Mouse (Mus musculus): Measurements from ENCODE around the gene Cox8a.
A peak's percentile ranks its signal among the peaks of the same experiment; 100 is the strongest.

Gene Cox8a

GRCm38 (mm10) chr19:7182273-7182949, 35.0 kb downstream of the Cox8a start:
- peak; percentile 79 for DNase-seq

- DNase-seq, result no peak
Observed at GRCm38 (mm10) chr19:7181496-7181895, 35.9 kb downstream of the Cox8a start.

- DNase-seq, result no peak
Observed at GRCm38 (mm10) chr19:7180756-7181405, 36.5 kb downstream of the Cox8a start.

- DNase-seq, result peak; percentile 78
Observed at GRCm38 (mm10) chr19:7178841-7179452, 38.5 kb downstream of the Cox8a start.

- no peak for DNase-seq
Observed at GRCm38 (mm10) chr19:7177804-7178511, 39.5 kb downstream of the Cox8a start.

- no peak for DNase-seq
Observed at GRCm38 (mm10) chr19:7176041-7176696, 41.2 kb downstream of the Cox8a start.

- no peak for DNase-seq
Observed at GRCm38 (mm10) chr19:7172051-7172866, 45.2 kb downstream of the Cox8a start.

GRCm38 (mm10) chr19:7171447-7171846, 46.0 kb downstream of the Cox8a start:
- DNase-seq, result no peak

- DNase-seq, result no peak
Observed at GRCm38 (mm10) chr19:7170916-7171315, 46.5 kb downstream of the Cox8a start.

- no peak for DNase-seq
Observed at GRCm38 (mm10) chr19:7168423-7168822, 49.0 kb downstream of the Cox8a start.

- DNase-seq, result no peak
Observed at GRCm38 (mm10) chr19:7166767-7167166, 50.6 kb downstream of the Cox8a start.

- DNase-seq, result peak; percentile 65
Observed at GRCm38 (mm10) chr19:7166200-7166711, 51.2 kb downstream of the Cox8a start.

- DNase-seq, result no peak
Observed at GRCm38 (mm10) chr19:7165509-7166199, 51.8 kb downstream of the Cox8a start.

All from cerebellum, adult 9-10 months (tissue).